Mouse (Mus musculus): ENCODE results near the gene Itgb5. TPM values are rescaled to one million over a fixed set of nuclear protein-coding genes. Genes with fewer than 3 reads are reported as not detected.

Gene Itgb5
- polyA plus RNA-seq, 1 experiment from 2014 or later = 15.0 TPM

DNA sequence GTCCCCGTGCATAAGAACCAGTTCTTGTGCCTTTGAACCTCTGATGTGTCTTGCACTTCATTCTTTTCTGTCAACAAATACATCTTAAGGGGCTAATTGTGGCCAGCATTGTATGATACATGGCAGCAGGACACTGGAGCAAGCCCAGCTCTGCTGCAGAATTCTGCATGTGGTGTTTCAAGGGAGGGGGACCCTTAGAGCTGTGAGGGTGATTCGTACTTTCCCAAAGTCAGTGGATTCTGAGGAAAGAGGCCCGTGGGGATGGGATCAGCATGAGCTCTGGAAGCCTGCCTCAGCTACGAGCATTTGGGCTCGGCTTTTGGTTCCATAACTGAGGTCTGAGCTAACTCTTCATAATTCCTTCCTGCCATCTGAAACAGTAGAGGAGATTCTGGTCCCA is 75.1 kb downstream of the Itgb5 start:
- ATAC-seq (ENCODE audit: insufficient read depth, low FRiP score) = no peak
- 85% methylated on average over 5 of the region's 5 CpGs for WGBS
- H3K4me2 ChIP-seq (ENCODE audit: low read depth, low read length) = no peak overlapping the region

GRCm38 (mm10) chr16:33908239-33908638 is 78.8 kb downstream of the Itgb5 start:
- Histone ChIP-seq H3K9ac (ENCODE audit: low read length) (no peak overlapping the region), H3K4me2 (ENCODE audit: low read depth, low read length) (no peak overlapping the region), H3K9me3 (replicated peaks; ENCODE audit: control insufficient read depth, low read length) (no peaks in the 10 kb centered on the region), H3K27me3 (ENCODE audit: control insufficient read depth, insufficient read depth, low read length) (no peaks in the 10 kb centered on the region), H3K4me3 (replicated peaks; ENCODE audit: low read length) (no peak overlapping the region), H3K27ac (ENCODE audit: low read length) (no peak overlapping the region), H3K36me3 (ENCODE audit: control insufficient read depth, insufficient read depth, low read length) (no peaks in the 10 kb centered on the region; the same call in 1 of the 2 replicates), H3K4me1 (ENCODE audit: control insufficient read depth, insufficient read depth, low read length) (peaks cover 3% of the 10 kb centered on the region; the same call in 1 of the 2 replicates)
- WGBS = 84% methylated on average over 4 of the region's 4 CpGs
- no peak for ATAC-seq (ENCODE audit: insufficient read depth, low FRiP score)

More for the DNA sequence above, 75.1 kb downstream of the Itgb5 start:
- no peak overlapping the region for H3K27ac ChIP-seq (ENCODE audit: low read length)
- no peaks in the 10 kb centered on the region for H3K9me3 ChIP-seq (replicated peaks; ENCODE audit: control insufficient read depth, low read length)
- H3K4me1 ChIP-seq (ENCODE audit: control insufficient read depth, insufficient read depth, low read length) = no peaks in the 10 kb centered on the region
- no peaks in the 10 kb centered on the region for H3K27me3 ChIP-seq (ENCODE audit: control insufficient read depth, insufficient read depth, low read length)
- H3K4me3 ChIP-seq (replicated peaks; ENCODE audit: low read length) = no peak overlapping the region
- H3K9ac ChIP-seq (ENCODE audit: low read length) = no peak overlapping the region
- peaks cover 11% of the 10 kb centered on the region; the same call in 1 of the 2 replicates for H3K36me3 ChIP-seq (ENCODE audit: control insufficient read depth, insufficient read depth, low read length)

DNA sequence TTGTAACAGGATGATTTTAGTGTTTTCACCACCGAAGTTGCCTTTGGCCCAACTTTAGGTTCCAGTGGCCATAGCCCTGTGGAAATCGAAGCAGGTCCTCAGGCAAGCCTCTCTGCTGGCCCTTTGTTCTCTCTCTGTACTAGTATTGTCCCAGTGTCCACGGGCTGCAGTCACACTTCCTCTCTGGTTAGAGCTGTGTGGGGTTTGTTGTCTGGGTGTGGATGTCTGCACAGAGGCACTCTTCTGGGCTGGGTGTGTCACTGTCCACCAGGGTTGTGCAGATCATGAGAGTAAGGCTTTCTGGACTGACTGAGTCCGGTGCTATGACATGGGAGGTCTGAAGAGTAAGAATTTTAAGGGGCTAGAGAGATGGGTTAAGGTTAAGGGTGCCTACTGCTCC is 85.5 kb downstream of the Itgb5 start:
- no peak for ATAC-seq (ENCODE audit: insufficient read depth, low FRiP score)
- H3K4me3 ChIP-seq (replicated peaks; ENCODE audit: low read length) = no peak overlapping the region
- H3K9ac ChIP-seq (ENCODE audit: low read length) = no peak overlapping the region
- H3K4me2 ChIP-seq (ENCODE audit: low read depth, low read length) = no peak overlapping the region
- no peak overlapping the region for H3K27ac ChIP-seq (ENCODE audit: low read length)
- no peaks in the 10 kb centered on the region for H3K27me3 ChIP-seq (ENCODE audit: control insufficient read depth, insufficient read depth, low read length)
- no peaks in the 10 kb centered on the region for H3K9me3 ChIP-seq (replicated peaks; ENCODE audit: control insufficient read depth, low read length)
- WGBS = 74% methylated on average over 4 of the region's 4 CpGs
- 0 out of 2 replicates have a peak, but pooled peaks cover 3% of the 10 kb centered on the region for H3K36me3 ChIP-seq (ENCODE audit: control insufficient read depth, insufficient read depth, low read length)
- H3K4me1 ChIP-seq (ENCODE audit: control insufficient read depth, insufficient read depth, low read length) = peaks cover 28% of the 10 kb centered on the region

DNA sequence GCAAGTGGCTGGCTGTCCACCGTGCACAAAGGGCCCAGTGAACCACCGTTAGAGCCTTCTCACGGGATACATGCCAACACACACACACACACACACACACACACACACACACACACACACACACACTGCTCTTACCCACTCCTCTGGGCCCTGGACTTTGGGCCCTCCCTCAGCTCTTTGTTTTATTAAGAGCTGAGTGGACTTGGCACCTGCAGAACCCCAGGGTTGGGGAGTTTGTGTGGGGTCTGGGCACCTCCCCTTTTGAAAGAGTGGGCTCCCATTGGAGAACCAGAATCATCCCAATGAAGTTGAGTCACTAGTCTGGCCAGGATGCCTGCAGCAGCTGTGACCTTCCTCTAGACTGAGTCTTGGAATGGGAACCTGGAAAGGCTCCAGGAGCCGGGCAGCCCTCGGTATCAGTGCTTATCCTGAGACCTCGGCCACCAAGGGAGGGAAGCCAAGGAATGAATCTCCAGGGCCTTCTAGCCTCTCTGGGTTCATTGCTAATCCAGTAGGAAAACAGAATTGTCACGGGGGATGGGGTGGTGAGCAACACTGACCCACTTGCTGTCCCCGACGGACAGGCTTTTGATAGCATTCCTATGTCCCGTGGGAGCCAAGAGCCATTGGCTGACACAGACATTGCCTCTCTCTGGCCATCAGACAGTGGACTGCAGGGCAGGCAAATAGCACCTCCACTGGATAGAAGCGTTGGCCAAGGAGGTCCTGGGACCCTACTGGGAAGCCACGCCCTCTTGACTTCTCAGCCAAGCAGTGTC is 87.2 kb downstream of the Itgb5 start:
- Histone ChIP-seq H3K9ac (ENCODE audit: low read length) (no peak overlapping the region), H3K4me3 (replicated peaks; ENCODE audit: low read length) (no peak overlapping the region), H3K27ac (ENCODE audit: low read length) (peak overlapping the region; percentile 73), H3K36me3 (ENCODE audit: control insufficient read depth, insufficient read depth, low read length) (0 out of 2 replicates have a peak, but pooled peaks cover 7% of the 10 kb centered on the region), H3K4me1 (ENCODE audit: control insufficient read depth, insufficient read depth, low read length) (peaks cover 42% of the 10 kb centered on the region), H3K9me3 (replicated peaks; ENCODE audit: control insufficient read depth, low read length) (no peaks in the 10 kb centered on the region), H3K4me2 (ENCODE audit: low read depth, low read length) (peak overlapping the region; percentile 5; the same call in 1 of the 2 replicates), H3K27me3 (ENCODE audit: control insufficient read depth, insufficient read depth, low read length) (no peaks in the 10 kb centered on the region)
- ATAC-seq (ENCODE audit: insufficient read depth, low FRiP score) = peak; percentile 57; the same call in 1 of the 2 replicates
- 53% methylated on average over 12 of the region's 12 CpGs for WGBS

- no peaks in the 10 kb centered on the region for H3K9me3 ChIP-seq (replicated peaks; ENCODE audit: control insufficient read depth, low read length)
- ATAC-seq (ENCODE audit: insufficient read depth, low FRiP score) = no peak
- no peaks in the 10 kb centered on the region for H3K27me3 ChIP-seq (ENCODE audit: control insufficient read depth, insufficient read depth, low read length)
- no peak overlapping the region for H3K4me2 ChIP-seq (ENCODE audit: low read depth, low read length)
- H3K4me1 ChIP-seq (ENCODE audit: control insufficient read depth, insufficient read depth, low read length) = peaks cover 49% of the 10 kb centered on the region
- WGBS = 50% methylated on average over 5 of the region's 5 CpGs
- no peak overlapping the region for H3K9ac ChIP-seq (ENCODE audit: low read length)
- H3K36me3 ChIP-seq (ENCODE audit: control insufficient read depth, insufficient read depth, low read length) = 0 out of 2 replicates have a peak, but pooled peaks cover 7% of the 10 kb centered on the region
- H3K27ac ChIP-seq (ENCODE audit: low read length) = peak overlapping the region; percentile 73
- H3K4me3 ChIP-seq (replicated peaks; ENCODE audit: low read length) = no peak overlapping the region
Observed at GRCm38 (mm10) chr16:33917390-33917789, 87.9 kb downstream of the Itgb5 start.

DNA sequence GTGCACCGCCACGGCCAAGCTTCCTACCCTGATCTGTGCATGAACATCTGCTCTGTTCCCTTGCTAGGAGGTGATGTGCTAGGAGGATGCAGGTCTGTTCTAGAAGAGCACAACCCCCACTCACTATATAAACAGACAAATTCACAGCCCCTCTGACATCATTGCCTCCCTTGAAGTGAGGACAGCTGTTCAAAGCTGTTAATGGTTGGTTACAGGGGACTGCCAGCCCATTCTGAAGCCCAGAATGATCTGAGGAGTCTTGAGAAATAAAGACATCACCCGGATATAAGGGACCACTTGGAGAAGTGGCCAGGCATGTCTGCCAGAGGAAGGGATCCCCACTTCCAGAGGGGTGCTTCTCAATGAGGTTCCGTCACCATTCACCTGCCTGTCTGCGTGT is 88.5 kb downstream of the Itgb5 start:
- peak overlapping the region; percentile 73 for H3K27ac ChIP-seq (ENCODE audit: low read length)
- WGBS = 72% methylated on average over 5 of the region's 5 CpGs
- H3K36me3 ChIP-seq (ENCODE audit: control insufficient read depth, insufficient read depth, low read length) = 0 out of 2 replicates have a peak, but pooled peaks cover 7% of the 10 kb centered on the region
- H3K27me3 ChIP-seq (ENCODE audit: control insufficient read depth, insufficient read depth, low read length) = no peaks in the 10 kb centered on the region
- no peak overlapping the region for H3K4me3 ChIP-seq (replicated peaks; ENCODE audit: low read length)
- H3K4me1 ChIP-seq (ENCODE audit: control insufficient read depth, insufficient read depth, low read length) = peaks cover 51% of the 10 kb centered on the region
- H3K9me3 ChIP-seq (replicated peaks; ENCODE audit: control insufficient read depth, low read length) = no peaks in the 10 kb centered on the region
- H3K9ac ChIP-seq (ENCODE audit: low read length) = no peak overlapping the region
- no peak for ATAC-seq (ENCODE audit: insufficient read depth, low FRiP score)
- no peak overlapping the region for H3K4me2 ChIP-seq (ENCODE audit: low read depth, low read length)

- Histone ChIP-seq H3K4me2 (ENCODE audit: low read depth, low read length) (no peak overlapping the region), H3K4me1 (ENCODE audit: control insufficient read depth, insufficient read depth, low read length) (peaks cover 47% of the 10 kb centered on the region)
- WGBS = 48% methylated on average over 5 of the region's 5 CpGs
Observed at GRCm38 (mm10) chr16:33921514-33921913, 92.0 kb downstream of the Itgb5 start.

DNA sequence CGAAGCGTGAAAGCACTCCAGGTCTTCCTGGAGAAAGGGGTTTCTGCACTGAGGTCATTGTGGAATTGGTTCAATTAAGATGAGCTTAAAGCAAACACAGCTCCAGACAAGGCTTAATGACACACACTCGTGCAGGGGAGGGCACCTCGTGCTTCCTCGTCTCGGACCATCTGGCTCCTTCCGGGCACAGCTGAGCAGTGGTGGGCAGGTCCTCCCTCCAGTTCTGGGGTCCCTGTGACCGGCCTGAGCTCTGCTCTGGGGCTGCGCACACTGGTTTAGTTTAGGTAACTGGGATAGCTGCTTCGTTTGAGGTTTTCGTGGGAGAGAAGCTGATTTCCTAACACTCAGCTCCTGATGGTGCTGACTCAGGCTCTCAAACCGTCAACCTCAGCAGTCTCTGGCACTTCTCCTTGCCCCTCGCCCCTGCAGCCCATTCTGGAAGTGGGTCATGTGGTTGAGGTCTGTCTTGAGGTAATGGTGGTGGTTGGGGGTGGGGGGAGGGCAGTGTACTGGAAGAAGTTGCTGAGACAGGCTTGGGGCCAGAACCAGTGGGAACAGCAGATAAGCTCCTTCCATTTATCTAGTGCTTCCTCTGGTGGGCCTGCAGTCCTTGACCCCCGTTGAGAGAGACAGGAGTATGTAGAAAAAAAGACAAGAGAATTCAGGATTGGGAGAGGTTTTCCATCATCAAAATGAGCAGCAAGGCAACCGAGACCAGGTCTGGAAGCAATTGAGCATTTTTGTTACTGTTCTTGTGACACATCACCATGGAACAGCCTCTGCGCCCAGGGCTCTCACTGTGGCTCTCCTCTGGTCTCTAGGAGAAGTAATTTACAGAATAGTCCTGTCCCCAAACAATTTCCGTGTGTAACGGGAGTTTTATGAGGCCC is 92.9 kb downstream of the Itgb5 start:
- Histone ChIP-seq H3K4me3 (replicated peaks; ENCODE audit: low read length) (no peak overlapping the region), H3K4me1 (ENCODE audit: control insufficient read depth, insufficient read depth, low read length) (peaks cover 38% of the 10 kb centered on the region), H3K9ac (ENCODE audit: low read length) (peak overlapping the region; percentile 50; the same call in 1 of the 2 replicates), H3K4me2 (ENCODE audit: low read depth, low read length) (no peak overlapping the region), H3K36me3 (ENCODE audit: control insufficient read depth, insufficient read depth, low read length) (0 out of 2 replicates have a peak, but pooled peaks cover 7% of the 10 kb centered on the region), H3K27me3 (ENCODE audit: control insufficient read depth, insufficient read depth, low read length) (no peaks in the 10 kb centered on the region), H3K27ac (ENCODE audit: low read length) (peak overlapping the region; percentile 63), H3K9me3 (replicated peaks; ENCODE audit: control insufficient read depth, low read length) (no peaks in the 10 kb centered on the region)
- peak; percentile 49; the same call in 1 of the 2 replicates for ATAC-seq (ENCODE audit: insufficient read depth, low FRiP score)
- WGBS = 40% methylated on average over 18 of the region's 18 CpGs

More at GRCm38 (mm10) chr16:33921514-33921913, 92.0 kb downstream of the Itgb5 start:
- Histone ChIP-seq H3K4me3 (replicated peaks; ENCODE audit: low read length) (no peak overlapping the region), H3K9me3 (replicated peaks; ENCODE audit: control insufficient read depth, low read length) (no peaks in the 10 kb centered on the region), H3K36me3 (ENCODE audit: control insufficient read depth, insufficient read depth, low read length) (0 out of 2 replicates have a peak, but pooled peaks cover 7% of the 10 kb centered on the region), H3K27ac (ENCODE audit: low read length) (peak overlapping the region; percentile 63), H3K9ac (ENCODE audit: low read length) (no peak overlapping the region), H3K27me3 (ENCODE audit: control insufficient read depth, insufficient read depth, low read length) (no peaks in the 10 kb centered on the region)
- ATAC-seq (ENCODE audit: insufficient read depth, low FRiP score) = no peak
